Mouse (Mus musculus) adrenal gland, postnatal 0 days (tissue): ENCODE measurements around the gene Kcnrg. TPM values are rescaled to one million over a fixed set of nuclear protein-coding genes. Genes with fewer than 3 reads are reported as not detected.

ENCODE experiments used
- microRNA-seq: library from miRNA; unstranded; fragments of <30 nt; microRNA quantifications from one replicate; pipeline ENCODE4, GENCODE M21; 2016; ENCODE audit warnings: borderline replicate concordance; ENCODE audit not compliant: insufficient number of aligned reads
- polyA plus RNA-seq: library from polyadenylated mRNA; unstranded; fragments of >200 nt; fragmentation: Nextera tagmentation; extraction: Ambion mirVana; gene quantifications from 2 replicates; pipeline ENCODE4 v1.2.1, GENCODE M21; 2015

The Kcnrg gene
- polyA plus RNA-seq, result 0.57 and 0.58 TPM in 2 replicates

DNA sequence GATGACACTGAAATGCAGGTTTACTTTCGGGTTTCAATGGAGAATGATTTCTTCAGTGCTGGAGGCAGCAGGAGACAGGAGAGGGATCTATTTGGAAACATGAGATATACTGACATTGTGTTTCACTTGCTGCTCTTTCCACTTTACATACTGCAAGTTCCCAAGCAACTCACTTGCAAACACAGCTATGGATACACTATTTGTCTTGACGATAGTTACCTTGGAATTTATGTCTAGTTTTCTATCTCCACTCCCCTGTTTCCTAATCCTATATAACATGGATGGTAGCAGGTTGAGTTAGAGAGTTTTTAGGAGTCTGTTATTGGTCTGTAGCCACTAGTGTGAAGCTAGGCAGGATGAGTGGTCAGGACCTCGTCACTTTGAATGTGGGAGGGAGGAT, at the start of gene Kcnrg:
Kcnrg (plus strand) TSS at position 301 of the 400 bp plus-strand sequence.

DNA sequence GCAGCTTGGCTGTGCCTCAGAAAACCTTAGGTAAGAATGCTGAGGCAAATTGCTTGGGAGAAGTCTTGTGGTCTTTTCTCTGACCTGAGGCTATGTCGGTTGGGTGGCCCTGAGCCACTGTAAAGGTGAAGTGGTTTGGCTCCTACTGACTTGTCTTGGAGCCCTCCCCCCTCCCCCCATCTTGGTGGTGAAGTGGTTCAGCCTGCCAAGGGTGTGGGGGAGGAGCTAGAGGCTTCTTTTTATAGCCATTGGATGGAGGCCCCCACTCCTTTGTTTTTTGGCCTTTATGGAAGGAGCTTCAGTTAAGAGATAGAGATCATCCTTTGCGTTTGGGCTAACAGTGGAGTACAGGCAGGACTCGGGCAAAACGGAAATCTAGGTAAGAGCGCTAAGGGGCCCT, 9.3 kb upstream of the Kcnrg start, which contains the start of gene Trim13:
Trim13 (plus strand) TSS at position 280 of the 400 bp plus-strand sequence.

Small RNA genes lying within 50 kb of the gene (microRNA-seq; reads per million reads assigned to microRNA genes)
- gene Mir15a (3,015 reads per million, percentile 87 among the genes with 10 or more reads in this experiment), gene Mir16-1 (2,489 reads per million, percentile 85 among the genes with 10 or more reads in this experiment)

Other genes starting within 250 kb of the Kcnrg start
- gene Ebpl, start 247.0 kb upstream of the Kcnrg start, polyA plus RNA-seq, result 15.2 and 15.6 TPM in 2 replicates
- 17.4 and 22.7 TPM in 2 replicates for gene Kpna3, start 167.6 kb upstream of the Kcnrg start, polyA plus RNA-seq
- gene Spryd7, start 50.6 kb upstream of the Kcnrg start, polyA plus RNA-seq, result 29.9 and 31.7 TPM in 2 replicates
- gene Trim13, start 9.2 kb upstream of the Kcnrg start, polyA plus RNA-seq, result 22.5 and 23.7 TPM in 2 replicates